Mouse (Mus musculus): ENCODE measurements around the gene Arhgap28. TPM values are rescaled to one million over a fixed set of nuclear protein-coding genes. Genes with fewer than 3 reads are reported as not detected.
A peak's percentile ranks its signal among the peaks of the same experiment; 100 is the strongest.
"Not testable (repeated sequence)": the region's sequence is repeated elsewhere in the genome, so short reads cannot be mapped to it uniquely, and the experiment has no call there.

Gene Arhgap28
- polyA plus RNA-seq, 1 experiment from 2014 or later = 6.7 TPM

DNA sequence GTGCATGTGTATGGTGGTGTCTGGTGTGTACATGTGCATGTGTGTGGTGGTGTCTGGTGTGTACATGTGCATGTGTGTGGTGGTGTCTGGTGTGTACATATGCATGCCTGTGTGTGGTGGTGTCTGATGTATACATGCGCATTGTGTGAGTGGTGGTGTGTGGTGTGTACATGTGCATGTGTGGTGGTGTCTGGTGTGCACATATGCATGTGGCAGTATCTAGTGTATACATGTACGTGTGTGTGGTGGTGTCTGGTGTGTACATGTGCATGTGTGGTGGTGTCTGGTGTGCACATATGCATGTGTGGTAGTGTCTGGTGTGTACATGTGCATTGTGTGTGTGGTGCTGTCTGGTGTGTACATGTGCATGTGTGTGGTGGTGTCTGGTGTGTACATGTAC lies 162.4 kb downstream of the Arhgap28 start:
- not testable (repeated sequence) for H3K4me2 ChIP-seq (ENCODE audit: low read length); H3K27ac ChIP-seq (ENCODE audit: low read length); H3K4me1 ChIP-seq (replicated peaks; ENCODE audit: control insufficient read depth, insufficient read depth, low read length); ATAC-seq; H3K4me3 ChIP-seq (replicated peaks; ENCODE audit: low read length); H3K36me3 ChIP-seq (ENCODE audit: control insufficient read depth, insufficient read depth); H3K9me3 ChIP-seq (ENCODE audit: control insufficient read depth, low read length); H3K27me3 ChIP-seq (replicated peaks; ENCODE audit: control insufficient read depth, insufficient read depth, low read length); H3K9ac ChIP-seq (replicated peaks; ENCODE audit: low read depth, low read length)
- WGBS = 96% methylated on average over 2 of the region's 2 CpGs

DNA sequence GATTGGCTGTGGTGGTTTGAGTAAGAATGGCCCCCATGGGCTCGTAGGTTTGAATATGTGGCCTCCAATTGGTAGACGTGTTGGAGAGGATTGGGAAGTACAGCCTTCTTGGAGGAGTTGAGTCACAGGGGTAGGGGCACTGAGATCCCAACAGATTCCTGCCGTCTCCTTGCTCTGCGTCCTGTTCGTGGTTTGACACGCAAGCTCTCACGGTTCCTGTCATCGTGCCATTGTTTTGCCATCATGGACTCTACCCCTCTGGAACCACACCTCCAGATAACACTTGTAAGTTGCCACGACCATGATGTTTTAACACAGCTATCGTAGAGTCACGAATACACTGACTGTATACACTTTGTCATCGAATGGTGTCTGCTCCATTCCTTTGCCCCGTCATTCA lies 165.0 kb downstream of the Arhgap28 start:
- Histone ChIP-seq H3K36me3 (ENCODE audit: control insufficient read depth, insufficient read depth) (no peaks in the 10 kb centered on the region), H3K27me3 (replicated peaks; ENCODE audit: control insufficient read depth, insufficient read depth, low read length) (no peaks in the 10 kb centered on the region), H3K4me2 (ENCODE audit: low read length) (no peak overlapping the region), H3K9me3 (ENCODE audit: control insufficient read depth, low read length) (no peaks in the 10 kb centered on the region), H3K9ac (replicated peaks; ENCODE audit: low read depth, low read length) (no peak overlapping the region), H3K27ac (ENCODE audit: low read length) (no peak overlapping the region), H3K4me1 (replicated peaks; ENCODE audit: control insufficient read depth, insufficient read depth, low read length) (no peaks in the 10 kb centered on the region), H3K4me3 (replicated peaks; ENCODE audit: low read length) (no peak overlapping the region)
- 85% methylated on average over 13 of the region's 13 CpGs for WGBS
- no peak for ATAC-seq

DNA sequence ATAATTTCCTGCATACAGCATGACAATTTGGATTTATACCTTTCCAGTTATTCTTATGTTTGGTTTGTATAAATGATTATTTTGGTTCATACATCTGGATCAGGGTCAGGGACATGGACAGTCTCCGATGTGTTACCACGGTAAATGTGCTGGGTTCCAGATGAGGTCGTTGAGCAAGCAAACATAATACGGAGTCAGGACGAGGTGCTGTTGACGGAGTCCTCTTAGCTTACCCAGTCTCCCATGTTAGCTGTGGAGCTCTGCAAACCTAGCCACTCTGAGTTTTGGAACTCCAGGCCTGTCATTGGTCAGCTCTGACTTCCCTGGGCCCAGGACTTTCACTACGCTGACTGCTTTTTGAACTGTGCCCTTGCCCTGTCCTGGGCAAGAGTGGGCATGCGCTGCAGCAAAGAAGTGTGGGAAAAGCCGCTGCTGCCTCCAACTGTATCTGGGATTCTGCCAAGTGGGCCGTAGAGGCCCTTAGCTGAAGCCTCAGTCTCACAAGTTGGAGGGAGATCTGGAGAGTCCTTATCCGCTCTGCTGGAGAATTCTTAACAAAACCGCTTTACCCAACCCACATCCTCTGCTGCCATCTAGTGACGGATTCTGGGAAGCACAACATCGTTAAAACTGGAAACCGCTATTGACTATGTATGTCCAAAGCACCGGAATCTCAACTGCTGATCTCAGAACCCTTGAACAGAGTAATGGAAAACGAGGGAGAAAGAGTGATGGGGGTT lies 166.4 kb downstream of the Arhgap28 start:
- no peaks in the 10 kb centered on the region for H3K4me1 ChIP-seq (replicated peaks; ENCODE audit: control insufficient read depth, insufficient read depth, low read length)
- no peak overlapping the region for H3K9ac ChIP-seq (replicated peaks; ENCODE audit: low read depth, low read length)
- no peaks in the 10 kb centered on the region for H3K27me3 ChIP-seq (replicated peaks; ENCODE audit: control insufficient read depth, insufficient read depth, low read length)
- H3K36me3 ChIP-seq (ENCODE audit: control insufficient read depth, insufficient read depth) = no peaks in the 10 kb centered on the region
- H3K4me3 ChIP-seq (replicated peaks; ENCODE audit: low read length) = no peak overlapping the region
- ATAC-seq = peak; percentile 82
- H3K4me2 ChIP-seq (ENCODE audit: low read length) = no peak overlapping the region
- H3K27ac ChIP-seq (ENCODE audit: low read length) = no peak overlapping the region
- WGBS = 51% methylated on average over 17 of the region's 17 CpGs
- no peaks in the 10 kb centered on the region for H3K9me3 ChIP-seq (ENCODE audit: control insufficient read depth, low read length)

DNA sequence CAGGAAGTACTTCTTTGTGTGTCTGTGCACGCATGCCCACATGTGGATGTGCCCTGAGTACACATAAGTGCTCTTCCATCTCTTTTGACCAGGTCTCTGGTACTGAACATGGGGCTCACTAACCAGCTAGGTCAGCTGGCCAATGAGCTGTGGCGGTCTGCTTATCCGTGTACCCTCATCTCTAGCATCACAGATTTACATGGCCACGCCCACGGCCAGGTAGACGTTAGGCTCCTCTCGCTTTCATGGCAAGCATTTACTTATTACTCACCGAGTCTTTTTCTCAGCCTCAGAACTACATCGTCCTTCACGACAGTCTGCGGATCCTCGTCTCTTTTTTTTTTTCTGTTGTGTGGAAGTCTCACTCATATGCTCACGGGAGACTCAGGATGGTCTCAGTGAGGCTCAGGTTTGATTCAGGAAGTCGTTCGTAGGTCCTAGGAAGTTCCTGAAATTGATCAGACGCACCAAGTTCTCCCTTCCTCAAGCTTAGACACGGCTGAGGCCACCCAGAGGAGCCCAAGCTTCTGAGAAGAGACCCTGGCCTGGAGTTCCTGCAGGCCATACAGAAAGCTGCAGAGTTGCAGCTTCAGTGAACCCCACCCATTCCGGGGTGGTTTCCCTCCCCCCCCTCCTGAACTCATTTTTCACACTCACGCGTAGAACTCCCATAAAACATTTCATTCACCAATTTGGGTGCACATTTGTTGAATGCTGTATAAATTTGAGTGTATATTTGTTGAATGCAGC lies 167.6 kb downstream of the Arhgap28 start:
- H3K4me1 ChIP-seq (replicated peaks; ENCODE audit: control insufficient read depth, insufficient read depth, low read length) = no peaks in the 10 kb centered on the region
- H3K4me3 ChIP-seq (replicated peaks; ENCODE audit: low read length) = no peak overlapping the region
- H3K4me2 ChIP-seq (ENCODE audit: low read length) = no peak overlapping the region
- H3K9me3 ChIP-seq (ENCODE audit: control insufficient read depth, low read length) = no peaks in the 10 kb centered on the region
- no peak overlapping the region for H3K27ac ChIP-seq (ENCODE audit: low read length)
- no peaks in the 10 kb centered on the region for H3K27me3 ChIP-seq (replicated peaks; ENCODE audit: control insufficient read depth, insufficient read depth, low read length)
- WGBS = 94% methylated on average over 20 of the region's 20 CpGs
- no peak overlapping the region for H3K9ac ChIP-seq (replicated peaks; ENCODE audit: low read depth, low read length)
- ATAC-seq = no peak
- H3K36me3 ChIP-seq (ENCODE audit: control insufficient read depth, insufficient read depth) = no peaks in the 10 kb centered on the region

DNA sequence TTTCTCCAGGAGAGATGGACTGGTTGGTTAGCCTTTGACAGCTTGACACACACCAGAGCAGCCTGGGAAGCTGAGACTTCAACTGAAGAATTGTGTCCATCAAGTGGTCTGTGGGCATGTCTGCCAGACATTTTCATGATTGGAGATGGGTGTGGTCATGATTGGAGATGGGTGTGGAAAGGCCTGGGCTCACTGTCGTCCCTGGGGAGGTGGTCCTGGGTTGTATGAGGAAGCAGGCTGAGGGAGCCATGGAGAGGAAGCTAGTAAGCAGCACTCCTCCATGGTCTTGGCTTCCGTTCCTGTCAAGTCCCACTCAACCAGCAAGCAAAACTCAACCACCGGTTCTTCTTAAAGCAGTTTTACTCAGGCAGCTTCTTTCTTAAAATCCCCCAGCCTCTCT lies 176.5 kb downstream of the Arhgap28 start:
- no peaks in the 10 kb centered on the region for H3K4me1 ChIP-seq (replicated peaks; ENCODE audit: control insufficient read depth, insufficient read depth, low read length)
- no peak overlapping the region for H3K9ac ChIP-seq (replicated peaks; ENCODE audit: low read depth, low read length)
- no peak overlapping the region for H3K4me2 ChIP-seq (ENCODE audit: low read length)
- no peaks in the 10 kb centered on the region for H3K9me3 ChIP-seq (ENCODE audit: control insufficient read depth, low read length)
- H3K27ac ChIP-seq (ENCODE audit: low read length) = no peak overlapping the region
- H3K27me3 ChIP-seq (replicated peaks; ENCODE audit: control insufficient read depth, insufficient read depth, low read length) = no peaks in the 10 kb centered on the region
- 85% methylated on average over 3 of the region's 3 CpGs for WGBS
- no peaks in the 10 kb centered on the region for H3K36me3 ChIP-seq (ENCODE audit: control insufficient read depth, insufficient read depth)
- ATAC-seq = no peak
- H3K4me3 ChIP-seq (replicated peaks; ENCODE audit: low read length) = no peak overlapping the region

DNA sequence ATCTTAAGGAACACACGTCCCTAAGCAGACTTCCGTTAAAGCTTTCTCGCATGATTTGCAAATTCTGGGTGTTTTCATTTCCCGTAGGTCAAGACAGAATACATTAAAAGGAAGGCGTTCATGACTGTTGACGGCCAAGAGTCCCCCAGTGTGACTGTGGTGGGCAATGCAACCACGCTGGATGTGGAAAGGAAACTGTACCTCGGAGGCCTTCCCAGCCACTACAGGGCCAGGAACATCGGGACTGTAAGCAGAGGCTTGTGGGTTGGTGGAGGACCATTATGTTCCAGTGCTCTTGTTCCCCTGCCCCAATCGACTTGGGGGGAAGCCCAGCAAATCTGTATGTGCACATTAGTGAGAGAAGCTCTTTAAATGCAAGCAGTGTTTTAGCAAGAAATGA lies 187.0 kb downstream of the Arhgap28 start:
- Histone ChIP-seq H3K36me3 (ENCODE audit: control insufficient read depth, insufficient read depth) (no peaks in the 10 kb centered on the region), H3K9me3 (ENCODE audit: control insufficient read depth, low read length) (no peaks in the 10 kb centered on the region), H3K9ac (replicated peaks; ENCODE audit: low read depth, low read length) (no peak overlapping the region), H3K4me1 (replicated peaks; ENCODE audit: control insufficient read depth, insufficient read depth, low read length) (no peaks in the 10 kb centered on the region), H3K27me3 (replicated peaks; ENCODE audit: control insufficient read depth, insufficient read depth, low read length) (no peaks in the 10 kb centered on the region), H3K4me3 (replicated peaks; ENCODE audit: low read length) (no peak overlapping the region), H3K27ac (ENCODE audit: low read length) (no peak overlapping the region), H3K4me2 (ENCODE audit: low read length) (no peak overlapping the region)
- 93% methylated on average over 10 of the region's 10 CpGs for WGBS
- no peak for ATAC-seq

DNA sequence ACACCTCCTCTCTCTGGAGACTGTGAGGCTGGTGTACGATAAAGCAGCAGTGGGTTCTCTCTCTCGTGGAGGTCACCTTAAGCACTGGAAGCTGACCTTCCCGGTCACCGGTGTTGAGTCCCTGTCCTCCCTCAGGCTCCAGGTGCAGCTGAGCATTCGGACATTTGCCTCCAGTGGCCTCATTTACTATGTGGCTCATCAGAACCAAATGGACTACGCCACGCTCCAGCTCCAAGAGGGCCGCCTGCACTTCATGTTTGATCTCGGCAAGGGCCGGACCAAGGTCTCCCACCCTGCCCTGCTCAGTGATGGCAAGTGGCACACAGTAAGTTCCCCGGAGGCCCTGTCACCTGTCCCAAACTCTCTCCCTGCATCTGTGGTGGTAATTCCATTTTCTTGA lies 188.2 kb downstream of the Arhgap28 start:
- Histone ChIP-seq H3K4me2 (ENCODE audit: low read length) (no peak overlapping the region), H3K4me1 (replicated peaks; ENCODE audit: control insufficient read depth, insufficient read depth, low read length) (no peaks in the 10 kb centered on the region), H3K4me3 (replicated peaks; ENCODE audit: low read length) (no peak overlapping the region), H3K9ac (replicated peaks; ENCODE audit: low read depth, low read length) (no peak overlapping the region), H3K36me3 (ENCODE audit: control insufficient read depth, insufficient read depth) (no peaks in the 10 kb centered on the region), H3K27me3 (replicated peaks; ENCODE audit: control insufficient read depth, insufficient read depth, low read length) (no peaks in the 10 kb centered on the region), H3K27ac (ENCODE audit: low read length) (no peak overlapping the region), H3K9me3 (ENCODE audit: control insufficient read depth, low read length) (no peaks in the 10 kb centered on the region)
- WGBS = 96% methylated on average over 11 of the region's 11 CpGs
- ATAC-seq = no peak

DNA sequence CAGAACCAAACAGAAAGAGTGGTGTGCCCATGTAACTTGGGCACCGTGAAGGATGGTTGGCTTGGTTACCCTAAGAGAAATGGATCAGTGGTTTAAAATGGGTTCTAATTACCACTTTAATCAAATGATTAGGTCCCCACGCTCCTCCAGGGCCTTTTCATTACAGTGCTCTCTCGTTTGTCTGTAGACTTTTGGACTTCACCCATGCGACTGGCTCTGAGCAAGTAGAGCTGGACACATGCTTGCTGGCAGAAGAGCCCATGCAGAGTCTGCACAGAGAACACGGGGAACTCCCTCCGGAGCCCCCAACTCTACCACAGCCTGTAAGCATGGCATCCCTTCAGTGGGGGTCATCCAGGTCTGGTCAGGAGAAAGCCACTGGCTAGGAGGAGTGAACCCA lies 190.3 kb downstream of the Arhgap28 start:
- Histone ChIP-seq H3K36me3 (ENCODE audit: control insufficient read depth, insufficient read depth) (no peaks in the 10 kb centered on the region), H3K4me3 (replicated peaks; ENCODE audit: low read length) (no peak overlapping the region), H3K4me2 (ENCODE audit: low read length) (no peak overlapping the region), H3K4me1 (replicated peaks; ENCODE audit: control insufficient read depth, insufficient read depth, low read length) (no peaks in the 10 kb centered on the region), H3K27ac (ENCODE audit: low read length) (no peak overlapping the region), H3K27me3 (replicated peaks; ENCODE audit: control insufficient read depth, insufficient read depth, low read length) (no peaks in the 10 kb centered on the region), H3K9ac (replicated peaks; ENCODE audit: low read depth, low read length) (no peak overlapping the region), H3K9me3 (ENCODE audit: control insufficient read depth, low read length) (no peaks in the 10 kb centered on the region)
- WGBS = 85% methylated on average over 6 of the region's 6 CpGs
- no peak for ATAC-seq

DNA sequence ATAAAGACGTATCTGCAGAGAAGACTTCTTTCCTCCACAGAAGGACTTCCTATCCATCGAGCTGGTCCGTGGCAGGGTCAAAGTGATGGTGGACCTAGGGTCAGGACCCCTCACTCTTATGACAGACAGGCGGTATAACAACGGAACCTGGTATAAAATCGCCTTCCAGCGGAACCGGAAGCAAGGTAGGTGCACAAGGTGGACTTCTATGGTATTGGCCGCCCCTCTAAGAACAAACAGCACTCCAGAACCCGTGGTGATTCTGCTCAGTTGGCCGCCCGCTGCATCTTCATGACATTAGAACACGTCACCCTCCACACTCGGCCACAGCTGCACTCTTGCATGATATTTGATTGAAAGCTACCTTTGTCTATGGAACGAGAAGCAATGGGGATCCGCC lies 194.7 kb downstream of the Arhgap28 start:
- Histone ChIP-seq H3K4me1 (replicated peaks; ENCODE audit: control insufficient read depth, insufficient read depth, low read length) (no peaks in the 10 kb centered on the region), H3K4me3 (replicated peaks; ENCODE audit: low read length) (no peak overlapping the region), H3K9ac (replicated peaks; ENCODE audit: low read depth, low read length) (no peak overlapping the region), H3K27ac (ENCODE audit: low read length) (no peak overlapping the region), H3K36me3 (ENCODE audit: control insufficient read depth, insufficient read depth) (no peaks in the 10 kb centered on the region), H3K27me3 (replicated peaks; ENCODE audit: control insufficient read depth, insufficient read depth, low read length) (no peaks in the 10 kb centered on the region), H3K4me2 (ENCODE audit: low read length) (no peak overlapping the region), H3K9me3 (ENCODE audit: control insufficient read depth, low read length) (no peaks in the 10 kb centered on the region)
- 94% methylated on average over 16 of the region's 16 CpGs for WGBS
- no peak for ATAC-seq

All from forebrain, embryonic 16.5 days (tissue).